Mouse (Mus musculus): Measurements from ENCODE around the gene Ankrd16. TPM values are rescaled to one million over a fixed set of nuclear protein-coding genes. Genes with fewer than 3 reads are reported as not detected.

The Ankrd16 gene
- polyA plus RNA-seq (2014; fragmentation: Nextera tagmentation; extraction: Ambion mirVana) = 18.8 and 24.2 TPM in 2 replicates

- peak within 1 kb of the TSS; percentile 74 for H3K4me2 ChIP-seq
Measured at GRCm38 (mm10) chr2:11777091-11778068, at the start of gene Ankrd16, which contains the start of gene Fbh1. Gene Ankrd16, plus strand, starts transcription at chr2:11777876. Gene Fbh1, minus strand, starts transcription at chr2:11777582.

GRCm38 (mm10) chr2:11729091-11729490 is 48.6 kb upstream of the Ankrd16 start:
- no peak overlapping the region for H3K27ac ChIP-seq (ENCODE audit: low read depth, low read length)
- H3K9ac ChIP-seq (ENCODE audit: low read depth, low read length) = no peak overlapping the region
- DNase-seq (ENCODE audit: low spot score) (no peak), ATAC-seq (replicated peaks; ENCODE audit: low FRiP score) (no peak)
- H3K4me3 ChIP-seq (ENCODE audit: low read depth, low read length) = no peak overlapping the region
- H3K9me3 ChIP-seq (ENCODE audit: control insufficient read depth, low read length) = no peaks in the 10 kb centered on the region
- H3K36me3 ChIP-seq (ENCODE audit: control insufficient read depth, insufficient read depth, low read length) = no peaks in the 10 kb centered on the region
- no peaks in the 10 kb centered on the region for H3K4me1 ChIP-seq (replicated peaks; ENCODE audit: control insufficient read depth, insufficient read depth, low read length)
- WGBS = 59% methylated on average over 3 of the region's 3 CpGs
- no peaks in the 10 kb centered on the region for H3K27me3 ChIP-seq (replicated peaks; ENCODE audit: control insufficient read depth, insufficient read depth, low read length)
- no peak overlapping the region for H3K4me2 ChIP-seq

More at GRCm38 (mm10) chr2:11777091-11778068, at the start of gene Ankrd16, which contains the start of gene Fbh1:
- Histone ChIP-seq H3K27me3 (replicated peaks; ENCODE audit: control insufficient read depth, insufficient read depth, low read length) (no peaks in the 10 kb centered on the region), H3K9me3 (ENCODE audit: control insufficient read depth, low read length) (no peaks in the 10 kb centered on the region), H3K27ac (ENCODE audit: low read depth, low read length) (peak within 1 kb of the TSS; percentile 71), H3K9ac (ENCODE audit: low read depth, low read length) (peak within 1 kb of the TSS; percentile 82), H3K36me3 (ENCODE audit: control insufficient read depth, insufficient read depth, low read length) (peaks cover 13% of the 10 kb centered on the region; the same call in 1 of the 2 replicates), H3K4me3 (ENCODE audit: low read depth, low read length) (peak within 1 kb of the TSS; percentile 81), H3K4me1 (replicated peaks; ENCODE audit: control insufficient read depth, insufficient read depth, low read length) (peaks cover 7% of the 10 kb centered on the region; the same call in 1 of the 2 replicates)
- under 1% methylated on average over 73 of the region's 73 CpGs for WGBS
- peak; percentile 92 for ATAC-seq (replicated peaks; ENCODE audit: low FRiP score)
- DNase-seq (ENCODE audit: low spot score) = peak; percentile 100

GRCm38 (mm10) chr2:11732978-11733377 is 44.7 kb upstream of the Ankrd16 start:
- Histone ChIP-seq H3K4me2 (no peak overlapping the region), H3K9me3 (ENCODE audit: control insufficient read depth, low read length) (no peaks in the 10 kb centered on the region), H3K36me3 (ENCODE audit: control insufficient read depth, insufficient read depth, low read length) (no peaks in the 10 kb centered on the region), H3K4me1 (replicated peaks; ENCODE audit: control insufficient read depth, insufficient read depth, low read length) (no peaks in the 10 kb centered on the region), H3K27ac (ENCODE audit: low read depth, low read length) (no peak overlapping the region), H3K9ac (ENCODE audit: low read depth, low read length) (no peak overlapping the region), H3K4me3 (ENCODE audit: low read depth, low read length) (no peak overlapping the region), H3K27me3 (replicated peaks; ENCODE audit: control insufficient read depth, insufficient read depth, low read length) (no peaks in the 10 kb centered on the region)
- WGBS = 78% methylated on average over 5 of the region's 5 CpGs
- DNase-seq (ENCODE audit: low spot score) = no peak
- no peak for ATAC-seq (replicated peaks; ENCODE audit: low FRiP score)

GRCm38 (mm10) chr2:11735853-11736252 is 41.8 kb upstream of the Ankrd16 start:
- Histone ChIP-seq H3K27me3 (replicated peaks; ENCODE audit: control insufficient read depth, insufficient read depth, low read length) (no peaks in the 10 kb centered on the region), H3K4me1 (replicated peaks; ENCODE audit: control insufficient read depth, insufficient read depth, low read length) (no peaks in the 10 kb centered on the region), H3K4me3 (ENCODE audit: low read depth, low read length) (no peak overlapping the region), H3K4me2 (no peak overlapping the region), H3K36me3 (ENCODE audit: control insufficient read depth, insufficient read depth, low read length) (peaks cover 4% of the 10 kb centered on the region; the same call in 1 of the 2 replicates), H3K9me3 (ENCODE audit: control insufficient read depth, low read length) (no peaks in the 10 kb centered on the region), H3K9ac (ENCODE audit: low read depth, low read length) (no peak overlapping the region), H3K27ac (ENCODE audit: low read depth, low read length) (no peak overlapping the region)
- 76% methylated on average over 6 of the region's 6 CpGs for WGBS
- ATAC-seq (replicated peaks; ENCODE audit: low FRiP score) = no peak
- DNase-seq (ENCODE audit: low spot score) = no peak

- no peak for DNase-seq (ENCODE audit: low spot score)
- Histone ChIP-seq H3K27ac (ENCODE audit: low read depth, low read length) (no peak overlapping the region), H3K27me3 (replicated peaks; ENCODE audit: control insufficient read depth, insufficient read depth, low read length) (no peaks in the 10 kb centered on the region), H3K4me3 (ENCODE audit: low read depth, low read length) (no peak overlapping the region), H3K36me3 (ENCODE audit: control insufficient read depth, insufficient read depth, low read length) (peaks cover 15% of the 10 kb centered on the region; the same call in 1 of the 2 replicates), H3K4me1 (replicated peaks; ENCODE audit: control insufficient read depth, insufficient read depth, low read length) (no peaks in the 10 kb centered on the region), H3K4me2 (no peak overlapping the region), H3K9me3 (ENCODE audit: control insufficient read depth, low read length) (no peaks in the 10 kb centered on the region), H3K9ac (ENCODE audit: low read depth, low read length) (no peak overlapping the region)
- 91% methylated on average over 3 of the region's 3 CpGs for WGBS
- no peak for ATAC-seq (replicated peaks; ENCODE audit: low FRiP score)
Measured at GRCm38 (mm10) chr2:11738794-11739193, 38.9 kb upstream of the Ankrd16 start.

- Histone ChIP-seq H3K4me2 (no peak overlapping the region), H3K36me3 (ENCODE audit: control insufficient read depth, insufficient read depth, low read length) (peaks cover 15% of the 10 kb centered on the region; the same call in 1 of the 2 replicates), H3K27ac (ENCODE audit: low read depth, low read length) (no peak overlapping the region), H3K4me1 (replicated peaks; ENCODE audit: control insufficient read depth, insufficient read depth, low read length) (no peaks in the 10 kb centered on the region), H3K4me3 (ENCODE audit: low read depth, low read length) (no peak overlapping the region), H3K9ac (ENCODE audit: low read depth, low read length) (no peak overlapping the region), H3K27me3 (replicated peaks; ENCODE audit: control insufficient read depth, insufficient read depth, low read length) (no peaks in the 10 kb centered on the region), H3K9me3 (ENCODE audit: control insufficient read depth, low read length) (no peaks in the 10 kb centered on the region)
- 90% methylated on average over 4 of the region's 4 CpGs for WGBS
- ATAC-seq (replicated peaks; ENCODE audit: low FRiP score) (no peak), DNase-seq (ENCODE audit: low spot score) (no peak)
Measured at GRCm38 (mm10) chr2:11739516-11740051, 38.1 kb upstream of the Ankrd16 start.

GRCm38 (mm10) chr2:11762541-11762940 is 15.1 kb upstream of the Ankrd16 start:
- Histone ChIP-seq H3K9ac (ENCODE audit: low read depth, low read length) (no peak overlapping the region), H3K4me3 (ENCODE audit: low read depth, low read length) (no peak overlapping the region), H3K36me3 (ENCODE audit: control insufficient read depth, insufficient read depth, low read length) (peaks cover 33% of the 10 kb centered on the region), H3K27ac (ENCODE audit: low read depth, low read length) (no peak overlapping the region), H3K4me2 (no peak overlapping the region), H3K27me3 (replicated peaks; ENCODE audit: control insufficient read depth, insufficient read depth, low read length) (no peaks in the 10 kb centered on the region), H3K9me3 (ENCODE audit: control insufficient read depth, low read length) (no peaks in the 10 kb centered on the region), H3K4me1 (replicated peaks; ENCODE audit: control insufficient read depth, insufficient read depth, low read length) (no peaks in the 10 kb centered on the region)
- ATAC-seq (replicated peaks; ENCODE audit: low FRiP score) = no peak
- 87% methylated on average over 4 of the region's 4 CpGs for WGBS
- no peak for DNase-seq (ENCODE audit: low spot score)

- no peak overlapping the region for H3K4me2 ChIP-seq
- H3K9ac ChIP-seq (ENCODE audit: low read depth, low read length) = no peak overlapping the region
- H3K4me1 ChIP-seq (replicated peaks; ENCODE audit: control insufficient read depth, insufficient read depth, low read length) = no peaks in the 10 kb centered on the region
- WGBS = 89% methylated on average over 4 of the region's 4 CpGs
- peaks cover 27% of the 10 kb centered on the region for H3K36me3 ChIP-seq (ENCODE audit: control insufficient read depth, insufficient read depth, low read length)
- DNase-seq (ENCODE audit: low spot score) = no peak
- H3K4me3 ChIP-seq (ENCODE audit: low read depth, low read length) = no peak overlapping the region
- H3K9me3 ChIP-seq (ENCODE audit: control insufficient read depth, low read length) = no peaks in the 10 kb centered on the region
- ATAC-seq (replicated peaks; ENCODE audit: low FRiP score) = no peak
- no peaks in the 10 kb centered on the region for H3K27me3 ChIP-seq (replicated peaks; ENCODE audit: control insufficient read depth, insufficient read depth, low read length)
- H3K27ac ChIP-seq (ENCODE audit: low read depth, low read length) = no peak overlapping the region
Measured at GRCm38 (mm10) chr2:11765694-11766093, 12.0 kb upstream of the Ankrd16 start.

Measured in liver, embryonic 11.5 days (tissue).